Mouse (Mus musculus): ENCODE measurements around the gene Mfap1b. TPM values are rescaled to one million over a fixed set of nuclear protein-coding genes. Genes with fewer than 3 reads are reported as not detected.
"Not testable (repeated sequence)": the region's sequence is repeated elsewhere in the genome, so short reads cannot be mapped to it uniquely, and the experiment has no call there.

The Mfap1b gene
- polyA plus RNA-seq, 1 experiment from 2014 or later = 13.9 TPM

- not testable (repeated sequence) for DNase-seq
- peak overlapping the region; percentile 74; the same call in 1 of the 2 replicates for H3K4me2 ChIP-seq (ENCODE audit: low read depth, low read length)
These were observed 1.1 kb downstream of the Mfap1b start for GRCm38 (mm10) chr2:121472783-121473182.

GRCm38 (mm10) chr2:121468982-121469381, 4.9 kb downstream of the Mfap1b start:
- H3K27me3 ChIP-seq (ENCODE audit: insufficient read depth, low read length); H3K4me1 ChIP-seq (ENCODE audit: insufficient read depth); H3K36me3 ChIP-seq (replicated peaks; ENCODE audit: insufficient read depth, low read length); H3K9me3 ChIP-seq (ENCODE audit: low read length); H3K4me2 ChIP-seq (ENCODE audit: low read depth, low read length); DNase-seq; H3K27ac ChIP-seq (ENCODE audit: low read depth); H3K4me3 ChIP-seq (ENCODE audit: low read depth, low read length); H3K9ac ChIP-seq (replicated peaks): not testable (repeated sequence)
- peak; percentile 49; the same call in 1 of the 2 replicates for ATAC-seq
- 45% methylated on average over 2 of the region's 6 CpGs for WGBS (ENCODE audit: insufficient replicate concordance)

More at GRCm38 (mm10) chr2:121472783-121473182, 1.1 kb downstream of the Mfap1b start:
- ATAC-seq; H3K36me3 ChIP-seq (replicated peaks; ENCODE audit: insufficient read depth, low read length); H3K9ac ChIP-seq (replicated peaks); H3K4me1 ChIP-seq (ENCODE audit: insufficient read depth); H3K27me3 ChIP-seq (ENCODE audit: insufficient read depth, low read length); H3K9me3 ChIP-seq (ENCODE audit: low read length); H3K4me3 ChIP-seq (ENCODE audit: low read depth, low read length); H3K27ac ChIP-seq (ENCODE audit: low read depth): not testable (repeated sequence)
- 96% methylated on average over 3 of the region's 3 CpGs for WGBS (ENCODE audit: insufficient replicate concordance)
- 0 out of 2 replicates have a peak, but pooled peaks have one; percentile 2 for TF ChIP-seq CTCF (IDR thresholded peaks at IDR 0.05; ENCODE audit: low read depth)

DNA sequence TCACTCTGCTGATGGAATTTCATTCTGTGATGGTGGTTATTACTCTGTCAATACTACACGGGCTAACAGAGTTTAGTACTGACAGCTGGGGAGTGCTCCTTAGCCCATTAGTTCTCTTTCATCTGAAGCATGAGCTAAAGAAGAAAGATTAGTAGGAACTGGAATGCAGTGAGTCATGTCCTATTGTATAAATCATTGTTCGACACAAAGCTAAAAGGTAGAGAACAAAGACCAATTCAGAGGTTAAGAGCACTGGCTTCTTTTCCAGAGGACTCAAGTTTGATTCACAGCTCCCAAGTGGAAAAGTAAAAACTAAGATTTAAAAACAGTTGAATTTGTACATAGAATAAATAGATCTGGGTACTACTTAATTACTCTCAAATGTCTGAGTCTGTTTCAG, 13.8 kb downstream of the Mfap1b start:
- Histone ChIP-seq H3K4me1 (ENCODE audit: insufficient read depth) (peaks cover 11% of the 10 kb centered on the region), H3K9ac (replicated peaks) (no peak overlapping the region), H3K4me3 (ENCODE audit: low read depth, low read length) (no peak overlapping the region), H3K9me3 (ENCODE audit: low read length) (no peaks in the 10 kb centered on the region), H3K4me2 (ENCODE audit: low read depth, low read length) (no peak overlapping the region), H3K27ac (ENCODE audit: low read depth) (no peak overlapping the region), H3K36me3 (replicated peaks; ENCODE audit: insufficient read depth, low read length) (peaks cover 8% of the 10 kb centered on the region), H3K27me3 (ENCODE audit: insufficient read depth, low read length) (no peaks in the 10 kb centered on the region)
- DNase-seq = no peak
- ATAC-seq = no peak
- TF ChIP-seq CTCF (IDR thresholded peaks at IDR 0.05; ENCODE audit: low read depth) (no peak), EP300 (IDR thresholded peaks at IDR 0.05; ENCODE audit: low read depth) (no peak)
- WGBS (ENCODE audit: insufficient replicate concordance) = 77% methylated on average over 2 of the region's 2 CpGs

- H3K27me3 ChIP-seq (ENCODE audit: insufficient read depth, low read length) = no peaks in the 10 kb centered on the region
- ATAC-seq (peak; percentile 95), DNase-seq (peak; percentile 91)
- H3K36me3 ChIP-seq (replicated peaks; ENCODE audit: insufficient read depth, low read length) = peaks cover 27% of the 10 kb centered on the region
- H3K9me3 ChIP-seq (ENCODE audit: low read length) = no peaks in the 10 kb centered on the region
- peak within 1 kb of the TSS; percentile 80 for H3K4me2 ChIP-seq (ENCODE audit: low read depth, low read length)
- peak within 1 kb of the TSS; percentile 84 for H3K27ac ChIP-seq (ENCODE audit: low read depth)
- peak within 1 kb of the TSS; percentile 76 for H3K4me3 ChIP-seq (ENCODE audit: low read depth, low read length)
- peak; percentile 47; the same call in 1 of the 2 replicates for TF ChIP-seq EP300 (IDR thresholded peaks at IDR 0.05; ENCODE audit: low read depth)
- TF ChIP-seq CTCF (IDR thresholded peaks at IDR 0.05; ENCODE audit: low read depth) = no peak
- WGBS (ENCODE audit: insufficient replicate concordance) = 3% methylated on average over 41 of the region's 41 CpGs
- peaks cover 15% of the 10 kb centered on the region for H3K4me1 ChIP-seq (ENCODE audit: insufficient read depth)
- peak within 1 kb of the TSS; percentile 78 for H3K9ac ChIP-seq (replicated peaks)
These were observed 16.9 kb downstream of the Mfap1b start, which contains the start of gene Serinc4 for GRCm38 (mm10) chr2:121456692-121457642. Serinc4 (minus strand) TSS chr2:121456781.

GRCm38 (mm10) chr2:121455534-121455933, 18.3 kb downstream of the Mfap1b start:
- Histone ChIP-seq H3K36me3 (replicated peaks; ENCODE audit: insufficient read depth, low read length) (peaks cover 32% of the 10 kb centered on the region), H3K4me2 (ENCODE audit: low read depth, low read length) (no peak overlapping the region), H3K4me3 (ENCODE audit: low read depth, low read length) (no peak overlapping the region), H3K27me3 (ENCODE audit: insufficient read depth, low read length) (no peaks in the 10 kb centered on the region), H3K4me1 (ENCODE audit: insufficient read depth) (peaks cover 22% of the 10 kb centered on the region), H3K27ac (ENCODE audit: low read depth) (no peak overlapping the region), H3K9me3 (ENCODE audit: low read length) (no peaks in the 10 kb centered on the region), H3K9ac (replicated peaks) (no peak overlapping the region)
- 75% methylated on average over 5 of the region's 5 CpGs for WGBS (ENCODE audit: insufficient replicate concordance)
- DNase-seq = no peak
- ATAC-seq = no peak
- TF ChIP-seq EP300 (IDR thresholded peaks at IDR 0.05; ENCODE audit: low read depth) (no peak), CTCF (IDR thresholded peaks at IDR 0.05; ENCODE audit: low read depth) (no peak)

DNA sequence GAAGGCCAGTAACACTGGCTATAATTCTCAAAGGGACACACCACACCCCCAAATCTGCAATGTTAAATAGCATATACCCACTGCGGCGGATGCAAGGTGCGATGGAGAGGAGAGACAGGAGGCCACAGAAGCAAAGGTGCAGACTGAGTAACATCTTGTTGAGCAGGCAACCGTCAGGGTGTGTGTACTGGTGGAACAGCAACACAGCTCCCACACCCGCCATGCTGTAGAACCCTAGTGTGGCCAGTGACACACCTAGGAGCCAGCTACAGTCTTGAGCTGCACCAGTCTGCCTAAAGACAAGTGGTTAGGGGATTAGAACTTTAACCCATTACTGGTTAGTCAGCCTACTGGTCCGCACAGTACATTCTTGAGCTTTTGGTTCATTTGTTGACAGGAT, 19.9 kb downstream of the Mfap1b start:
- DNase-seq (no peak), ATAC-seq (no peak)
- no peak overlapping the region for H3K9ac ChIP-seq (replicated peaks)
- H3K4me3 ChIP-seq (ENCODE audit: low read depth, low read length) = no peak overlapping the region
- no peak overlapping the region for H3K27ac ChIP-seq (ENCODE audit: low read depth)
- whole genome bisulfite sequencing (ENCODE audit: insufficient replicate concordance) = 84% methylated on average over 6 of the region's 6 CpGs
- H3K27me3 ChIP-seq (ENCODE audit: insufficient read depth, low read length) = no peaks in the 10 kb centered on the region
- no peaks in the 10 kb centered on the region for H3K9me3 ChIP-seq (ENCODE audit: low read length)
- TF ChIP-seq EP300 (IDR thresholded peaks at IDR 0.05; ENCODE audit: low read depth) (no peak), CTCF (IDR thresholded peaks at IDR 0.05; ENCODE audit: low read depth) (no peak)
- H3K4me2 ChIP-seq (ENCODE audit: low read depth, low read length) = no peak overlapping the region
- H3K36me3 ChIP-seq (replicated peaks; ENCODE audit: insufficient read depth, low read length) = peaks cover 30% of the 10 kb centered on the region
- peaks cover 29% of the 10 kb centered on the region for H3K4me1 ChIP-seq (ENCODE audit: insufficient read depth)
